Mouse (Mus musculus) heart, embryonic 10.5 days (tissue): ENCODE results near the gene Prpf4. TPM values are rescaled to one million over a fixed set of nuclear protein-coding genes. Genes with fewer than 3 reads are reported as not detected.

Source experiments
- DNase-seq: peaks from one replicate; pipeline ENCODE4 v3.0.0-alpha.2; 2017; ENCODE audit warnings: low spot score
- H3K27ac ChIP-seq: fragments of 300-500 bp; sonication (generic); 2 replicates; pipeline ENCODE4 v1.5.1; 2016; ENCODE audit warnings: mild to moderate bottlenecking
- H3K27me3 ChIP-seq: fragments of 300-500 bp; sonication (generic); 2 replicates; pipeline ENCODE4 v1.6.1; 2016; ENCODE audit warnings: mild to moderate bottlenecking; ENCODE audit not compliant: poor library complexity, insufficient read depth, severe bottlenecking
- H3K36me3 ChIP-seq: fragments of 300-500 bp; sonication (generic); 2 replicates; pipeline ENCODE4 v1.6.1; 2016; ENCODE audit warnings: mild to moderate bottlenecking, moderate library complexity
- H3K4me1 ChIP-seq: fragments of 300-500 bp; sonication (generic); 2 replicates; pipeline ENCODE4 v1.6.1; 2016; ENCODE audit warnings: mild to moderate bottlenecking
- H3K4me3 ChIP-seq: fragments of 300-500 bp; sonication (generic); 2 replicates; pipeline ENCODE4 v1.5.1; 2016; ENCODE audit warnings: mild to moderate bottlenecking, moderate library complexity
- H3K9me3 ChIP-seq: fragments of 300-500 bp; sonication (generic); 2 replicates; pipeline ENCODE4 v1.6.1; 2016; ENCODE audit warnings: mild to moderate bottlenecking, moderate library complexity
- WGBS: fragments of 180-500 bp; shearing (Covaris S2); methylation state at CpG from one replicate; pipeline ENCODE4 v1.1.7; 2016; 5-methylcytosine and 5-hydroxymethylcytosine counted together
- polyA plus RNA-seq: library from polyadenylated mRNA; unstranded; fragments of >200 nt; fragmentation: Nextera tagmentation; extraction: Ambion mirVana; gene quantifications from 2 replicates; pipeline ENCODE4 v1.2.1, GENCODE M21; 2016

Gene Prpf4
- polyA plus RNA-seq, 1 experiment from 2014 or later: 23.2 TPM

DNA sequence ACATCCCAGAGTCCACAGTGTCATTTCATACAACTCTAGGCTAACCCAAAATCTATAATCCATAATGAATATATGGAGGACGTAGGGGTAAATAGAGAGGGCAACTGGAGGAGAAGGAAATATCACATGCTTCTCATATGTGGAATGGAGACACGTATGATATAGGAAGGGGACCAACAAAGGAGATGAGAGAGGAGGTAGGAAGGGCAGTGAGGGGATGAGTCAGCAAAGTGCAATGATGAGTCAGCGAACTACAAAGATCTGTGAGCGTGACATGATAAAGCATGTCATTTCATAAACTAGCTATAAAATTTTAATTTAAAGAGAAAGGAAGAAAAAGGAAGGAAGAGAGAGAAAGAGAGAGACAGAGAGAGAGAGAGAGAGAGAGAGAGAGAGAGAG, 22.9 kb downstream of the Prpf4 start:
- Histone ChIP-seq H3K4me1 (peaks cover 12% of the 10 kb centered on the region), H3K4me3 (no peak overlapping the region), H3K36me3 (no peaks in the 10 kb centered on the region), H3K27ac (no peak overlapping the region), H3K9me3 (no peaks in the 10 kb centered on the region), H3K27me3 (peaks cover 8% of the 10 kb centered on the region; the same call in 1 of the 2 replicates)
- WGBS: 79% methylated on average over 4 of the region's 4 CpGs
- DNase-seq: no peak

DNA sequence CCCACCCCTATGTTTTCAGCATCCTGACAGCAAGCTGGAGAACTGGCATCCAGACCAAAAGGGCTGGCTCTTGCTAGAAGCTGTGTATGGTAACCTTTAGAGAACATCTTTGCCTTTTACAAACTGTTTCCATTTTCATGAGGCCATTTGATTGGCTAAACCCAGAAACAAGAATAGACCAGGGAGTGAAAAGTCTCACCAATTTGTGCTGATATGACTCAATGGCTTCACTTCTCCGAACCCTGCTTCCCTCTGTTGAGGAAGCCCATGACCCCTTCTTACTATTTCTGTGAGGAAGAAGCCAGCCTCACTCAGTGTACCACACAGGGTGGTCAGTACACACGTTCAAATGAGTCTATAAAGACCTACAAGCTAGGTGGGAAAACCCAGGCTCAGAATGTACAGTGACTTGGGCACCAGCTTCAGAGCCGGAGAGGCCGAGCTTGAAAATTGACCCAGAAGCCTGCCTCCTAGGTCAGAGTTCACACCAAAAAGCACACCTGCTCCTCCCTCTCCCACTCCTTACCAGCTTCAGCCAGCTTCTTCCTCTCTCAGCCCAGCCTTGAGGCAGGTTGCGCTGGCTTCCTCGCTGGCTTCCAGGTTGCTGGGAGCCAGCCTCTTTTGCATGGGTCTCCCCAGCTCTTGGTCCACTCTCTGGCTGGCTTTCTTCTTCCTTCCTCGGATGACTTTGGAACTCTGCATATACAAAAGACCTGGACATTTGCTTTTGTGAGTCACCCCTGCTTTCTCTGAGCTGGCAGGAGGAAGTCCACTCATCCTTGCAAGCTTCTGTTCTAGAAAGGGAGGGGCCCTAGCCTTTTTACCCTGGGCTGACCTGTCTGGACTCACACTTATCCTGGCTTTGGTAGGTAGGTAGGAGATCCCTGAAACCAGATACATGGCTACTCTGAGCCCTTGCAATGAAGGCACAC, 25.6 kb downstream of the Prpf4 start:
- Histone ChIP-seq H3K4me1 (no peaks in the 10 kb centered on the region), H3K27ac (no peak overlapping the region), H3K36me3 (no peaks in the 10 kb centered on the region), H3K9me3 (no peaks in the 10 kb centered on the region), H3K4me3 (no peak overlapping the region), H3K27me3 (0 out of 2 replicates have a peak, but pooled peaks cover under 1% of the 10 kb centered on the region)
- DNase-seq: no peak
- WGBS: 74% methylated on average over 7 of the region's 7 CpGs

DNA sequence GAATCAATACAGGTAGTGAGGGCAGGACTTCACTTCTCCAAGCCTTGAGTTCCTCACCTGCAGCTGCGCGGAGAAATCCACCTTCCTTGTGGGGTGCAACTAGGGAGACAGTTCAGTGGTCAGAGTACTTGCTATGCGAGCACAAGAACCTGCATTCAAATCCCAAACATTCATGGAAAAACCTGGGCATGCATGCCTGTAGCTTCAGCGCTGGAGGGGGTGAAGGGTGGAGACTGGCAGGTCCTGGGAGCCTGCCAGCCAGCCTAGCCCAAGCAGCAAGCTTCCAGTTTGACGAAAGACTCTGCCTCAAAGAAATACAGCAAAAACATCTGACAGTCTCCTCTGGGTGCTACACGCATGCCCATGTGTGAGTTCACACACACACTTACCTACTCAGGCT, 26.5 kb downstream of the Prpf4 start, which contains the start of gene Rnf183:
TSS of gene Rnf183 (minus strand) at position 172 of the 400 bp plus-strand sequence.
- Histone ChIP-seq H3K9me3 (no peaks in the 10 kb centered on the region), H3K4me3 (no peak within 1 kb of the TSS), H3K36me3 (no peaks in the 10 kb centered on the region), H3K27ac (no peak within 1 kb of the TSS), H3K27me3 (no peaks in the 10 kb centered on the region), H3K4me1 (no peaks in the 10 kb centered on the region)
- no peak for DNase-seq
- 79% methylated on average over 6 of the region's 6 CpGs for WGBS

DNA sequence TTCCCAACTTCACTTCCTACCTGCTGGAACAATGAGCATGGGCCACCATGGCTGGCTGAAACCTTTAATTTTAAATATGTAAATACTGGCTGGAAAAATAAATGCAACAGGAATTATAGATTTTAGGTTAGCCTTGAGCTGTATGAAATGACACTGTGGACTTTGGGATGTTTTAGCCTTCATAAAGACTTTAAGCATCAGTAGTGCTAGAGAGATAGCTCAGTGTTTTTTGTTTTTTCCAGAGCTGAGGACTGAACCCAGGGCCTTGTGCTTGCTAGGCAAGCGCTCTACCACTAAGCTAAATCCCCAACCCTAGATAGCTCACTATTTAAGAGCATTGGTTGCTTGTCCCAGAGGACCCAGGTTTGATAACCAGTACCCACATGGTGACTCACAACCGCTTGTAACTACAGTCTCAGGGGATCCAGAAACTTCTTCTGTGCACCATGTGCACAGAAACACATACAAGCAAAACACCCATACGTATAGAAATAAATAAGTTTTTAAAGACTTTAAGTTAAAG, 28.7 kb downstream of the Prpf4 start:
- H3K4me3 ChIP-seq: no peak overlapping the region
- H3K27me3 ChIP-seq: no peaks in the 10 kb centered on the region
- no peak overlapping the region for H3K27ac ChIP-seq
- no peaks in the 10 kb centered on the region for H3K9me3 ChIP-seq
- H3K4me1 ChIP-seq: no peaks in the 10 kb centered on the region
- H3K36me3 ChIP-seq: no peaks in the 10 kb centered on the region
- WGBS: 83% methylated on average over 3 of the region's 3 CpGs
- no peak for DNase-seq

DNA sequence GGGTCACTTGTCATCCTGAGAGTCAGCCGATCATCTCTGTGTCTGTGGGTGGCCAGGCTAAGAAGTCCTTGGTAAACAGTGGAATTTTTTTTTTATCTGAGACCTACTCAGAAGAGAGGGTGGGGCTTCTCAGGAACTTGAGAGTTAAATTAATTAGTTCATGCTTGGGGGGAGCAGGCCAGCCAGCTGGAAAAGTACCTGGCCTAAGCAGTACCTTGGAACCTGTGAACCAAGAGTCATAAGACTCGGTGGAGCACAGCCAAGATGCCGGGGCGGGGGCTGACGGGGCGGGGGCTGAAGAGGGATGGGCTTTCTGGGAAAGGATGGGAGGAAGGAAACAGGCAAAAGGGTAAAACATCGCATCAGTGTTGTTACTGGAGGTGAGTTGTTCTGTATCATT, 29.3 kb downstream of the Prpf4 start:
- no peak for DNase-seq
- no peaks in the 10 kb centered on the region for H3K9me3 ChIP-seq
- H3K27me3 ChIP-seq: no peaks in the 10 kb centered on the region
- no peaks in the 10 kb centered on the region for H3K4me1 ChIP-seq
- no peak overlapping the region for H3K27ac ChIP-seq
- WGBS: 84% methylated on average over 7 of the region's 7 CpGs
- H3K36me3 ChIP-seq: no peaks in the 10 kb centered on the region
- no peak overlapping the region for H3K4me3 ChIP-seq

DNA sequence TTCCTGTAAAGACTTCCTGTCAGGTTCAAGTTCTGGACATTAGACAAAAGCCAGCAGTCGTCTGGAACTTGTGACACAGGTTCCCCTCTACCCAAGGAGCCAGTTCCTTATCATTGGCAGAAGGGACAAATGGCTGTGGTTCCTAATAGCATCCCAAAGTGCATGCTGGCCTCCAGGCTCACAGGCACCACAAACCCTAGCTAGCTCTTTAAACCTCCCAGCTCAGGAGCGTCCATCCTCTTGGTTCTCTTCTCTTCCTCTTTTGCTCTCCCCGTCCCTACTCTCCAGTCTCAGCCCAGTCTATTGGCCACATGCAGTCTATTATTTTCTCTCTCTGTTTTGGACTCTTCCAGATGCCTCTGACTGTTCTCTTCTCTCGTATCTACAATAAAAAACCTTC, 31.2 kb downstream of the Prpf4 start:
- no peak overlapping the region for H3K4me3 ChIP-seq
- H3K27ac ChIP-seq: no peak overlapping the region
- DNase-seq: no peak
- no peaks in the 10 kb centered on the region for H3K36me3 ChIP-seq
- H3K9me3 ChIP-seq: no peaks in the 10 kb centered on the region; the same call in 1 of the 2 replicates
- no peaks in the 10 kb centered on the region for H3K27me3 ChIP-seq
- WGBS: 43% methylated on average over 4 of the region's 4 CpGs
- no peaks in the 10 kb centered on the region for H3K4me1 ChIP-seq

DNA sequence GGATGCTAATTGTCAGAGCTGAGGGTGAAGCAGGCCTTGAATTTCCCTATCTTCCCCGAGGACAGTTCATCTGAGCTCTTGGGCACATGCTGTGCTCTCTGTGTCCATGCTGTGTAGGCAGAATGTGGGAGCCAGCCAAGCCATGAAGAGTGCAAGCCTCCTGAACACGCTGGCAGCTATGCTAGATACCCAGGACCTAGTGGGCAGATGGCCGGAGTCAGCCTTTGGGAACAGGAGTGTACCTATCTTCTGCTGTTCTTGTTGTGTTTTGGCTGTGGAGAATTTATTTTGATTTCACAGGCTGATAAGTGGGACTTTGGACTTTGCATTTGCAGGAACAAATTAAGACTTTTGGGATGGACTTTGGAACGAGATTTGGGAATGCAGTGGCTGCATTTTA, 31.9 kb downstream of the Prpf4 start:
- no peak overlapping the region for H3K4me3 ChIP-seq
- H3K27ac ChIP-seq: no peak overlapping the region
- H3K36me3 ChIP-seq: no peaks in the 10 kb centered on the region
- H3K4me1 ChIP-seq: no peaks in the 10 kb centered on the region
- no peak for DNase-seq
- no peaks in the 10 kb centered on the region; the same call in 1 of the 2 replicates for H3K9me3 ChIP-seq
- no peaks in the 10 kb centered on the region for H3K27me3 ChIP-seq
- whole genome bisulfite sequencing: 73% methylated on average over 4 of the region's 4 CpGs

DNA sequence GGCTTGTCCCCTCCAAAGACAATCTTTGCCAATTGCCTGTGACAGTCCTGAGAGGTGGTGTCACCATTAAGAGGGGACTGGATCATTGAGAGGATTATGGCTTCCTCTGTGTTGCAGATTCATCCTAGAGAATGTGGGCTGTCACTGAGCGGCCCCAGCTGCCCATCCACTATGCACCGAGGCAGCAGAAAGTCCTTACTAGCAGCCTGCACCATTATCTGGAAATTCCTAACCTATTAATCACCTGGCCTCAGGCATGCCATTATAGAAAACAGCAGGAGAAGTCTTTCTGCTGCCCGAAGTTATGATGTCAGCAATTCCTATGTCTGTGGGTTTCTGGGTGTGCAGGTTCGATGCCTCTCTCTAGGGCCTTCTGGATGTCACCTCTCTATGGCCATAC, 32.4 kb downstream of the Prpf4 start:
- Histone ChIP-seq H3K27me3 (no peaks in the 10 kb centered on the region), H3K36me3 (no peaks in the 10 kb centered on the region), H3K9me3 (no peaks in the 10 kb centered on the region; the same call in 1 of the 2 replicates), H3K4me3 (no peak overlapping the region), H3K4me1 (no peaks in the 10 kb centered on the region), H3K27ac (no peak overlapping the region)
- 66% methylated on average over 4 of the region's 4 CpGs for WGBS
- no peak for DNase-seq

DNA sequence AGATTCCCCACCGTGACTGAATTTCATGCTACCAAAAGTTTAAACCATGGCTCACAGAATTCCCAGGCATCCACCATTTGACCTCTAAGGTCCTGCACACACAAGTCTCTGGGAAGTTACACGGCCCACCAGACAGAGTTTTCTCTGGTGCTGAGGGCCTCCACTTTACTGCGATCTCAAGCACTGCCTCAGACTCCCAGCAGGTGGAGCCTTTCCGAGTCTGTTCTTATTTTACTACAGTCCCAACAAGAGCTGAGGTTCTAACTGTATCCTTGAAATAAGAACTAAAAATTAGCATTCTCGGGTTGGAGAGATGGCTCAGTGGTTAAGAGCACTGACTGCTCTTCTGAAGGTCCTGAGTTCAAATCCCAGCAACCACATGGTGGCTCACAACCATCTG, 46.4 kb downstream of the Prpf4 start:
- WGBS: 52% methylated on average over 5 of the region's 5 CpGs

DNA sequence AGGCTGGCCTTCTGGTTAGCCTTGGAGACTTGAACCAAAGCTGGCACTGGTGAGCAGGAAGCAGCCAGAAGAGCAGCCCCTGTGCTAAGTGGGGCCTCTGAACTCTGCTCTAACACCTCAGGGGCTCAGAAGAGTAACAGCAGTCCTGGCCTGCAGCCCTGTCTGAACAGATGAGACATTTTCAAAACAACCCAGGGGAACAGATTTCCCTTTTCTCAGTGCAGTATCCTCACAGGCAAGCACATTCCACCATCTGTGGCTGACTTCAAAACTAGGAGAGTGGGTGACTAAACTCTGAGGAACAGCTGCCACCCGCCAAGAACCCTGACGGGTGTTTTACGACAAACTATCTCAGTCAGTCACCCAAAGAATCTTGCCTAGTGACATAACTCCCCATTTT, 50.5 kb downstream of the Prpf4 start:
- 89% methylated on average over 3 of the region's 3 CpGs for WGBS
- DNase-seq: no peak
- 0 out of 2 replicates have a peak, but pooled peaks cover 3% of the 10 kb centered on the region for H3K36me3 ChIP-seq
- H3K4me1 ChIP-seq: 0 out of 2 replicates have a peak, but pooled peaks cover 3% of the 10 kb centered on the region
- no peak overlapping the region for H3K27ac ChIP-seq
- H3K4me3 ChIP-seq: no peak overlapping the region
- H3K27me3 ChIP-seq: no peaks in the 10 kb centered on the region
- H3K9me3 ChIP-seq: no peaks in the 10 kb centered on the region

More for the DNA sequence above, 46.4 kb downstream of the Prpf4 start:
- H3K4me1 ChIP-seq: no peaks in the 10 kb centered on the region
- no peaks in the 10 kb centered on the region for H3K27me3 ChIP-seq
- no peak for DNase-seq
- no peak overlapping the region for H3K27ac ChIP-seq
- no peak overlapping the region for H3K4me3 ChIP-seq
- no peaks in the 10 kb centered on the region for H3K36me3 ChIP-seq
- H3K9me3 ChIP-seq: no peaks in the 10 kb centered on the region

DNA sequence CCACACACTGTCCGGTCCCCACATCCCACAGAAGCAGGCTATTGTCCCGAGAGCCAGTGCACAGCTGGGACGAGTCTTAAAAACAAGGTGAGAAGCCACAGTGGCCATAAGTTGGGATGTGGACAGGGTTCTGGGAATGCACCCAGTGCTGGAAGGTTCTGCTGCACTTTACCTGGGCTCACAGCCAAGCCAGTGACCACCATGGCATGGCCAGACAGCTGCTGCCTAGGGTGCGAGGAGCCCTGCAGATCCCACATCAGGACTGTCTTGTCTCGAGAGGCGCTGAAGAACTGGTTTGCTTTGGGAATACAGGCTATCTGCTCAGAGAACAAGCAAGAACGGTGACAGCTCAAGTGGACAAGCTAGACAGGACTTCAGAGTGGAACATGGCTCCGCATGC, 51.8 kb downstream of the Prpf4 start:
- 0 out of 2 replicates have a peak, but pooled peaks cover 3% of the 10 kb centered on the region for H3K36me3 ChIP-seq
- H3K27me3 ChIP-seq: no peaks in the 10 kb centered on the region
- no peak overlapping the region for H3K27ac ChIP-seq
- H3K4me3 ChIP-seq: no peak overlapping the region
- 0 out of 2 replicates have a peak, but pooled peaks cover 3% of the 10 kb centered on the region for H3K4me1 ChIP-seq
- WGBS: 85% methylated on average over 8 of the region's 8 CpGs
- DNase-seq: no peak
- H3K9me3 ChIP-seq: no peaks in the 10 kb centered on the region

DNA sequence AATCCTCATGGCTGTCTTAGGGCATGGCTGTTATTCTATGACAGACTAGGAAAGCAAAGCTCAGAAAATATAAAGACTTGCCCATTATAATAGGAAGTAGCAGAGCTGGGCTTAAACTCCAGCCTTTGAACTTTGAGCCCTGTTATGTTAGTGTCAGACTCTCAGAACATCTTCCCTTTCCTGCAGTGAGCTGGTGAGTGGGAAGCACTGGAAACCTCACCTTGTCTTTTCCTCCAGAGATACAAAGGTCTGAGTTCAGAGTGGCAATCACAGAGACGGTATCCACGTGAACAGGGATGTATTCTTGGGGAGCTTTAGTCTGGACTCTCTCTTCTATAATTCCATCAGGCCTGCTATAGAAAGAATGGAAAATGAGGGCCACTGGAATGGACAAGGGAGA, 54.5 kb downstream of the Prpf4 start:
- Histone ChIP-seq H3K27me3 (no peaks in the 10 kb centered on the region), H3K27ac (no peak overlapping the region), H3K4me1 (0 out of 2 replicates have a peak, but pooled peaks cover 3% of the 10 kb centered on the region), H3K4me3 (no peak overlapping the region), H3K9me3 (no peaks in the 10 kb centered on the region), H3K36me3 (0 out of 2 replicates have a peak, but pooled peaks cover 3% of the 10 kb centered on the region)
- DNase-seq: no peak
- WGBS: 72% methylated on average over 2 of the region's 2 CpGs

DNA sequence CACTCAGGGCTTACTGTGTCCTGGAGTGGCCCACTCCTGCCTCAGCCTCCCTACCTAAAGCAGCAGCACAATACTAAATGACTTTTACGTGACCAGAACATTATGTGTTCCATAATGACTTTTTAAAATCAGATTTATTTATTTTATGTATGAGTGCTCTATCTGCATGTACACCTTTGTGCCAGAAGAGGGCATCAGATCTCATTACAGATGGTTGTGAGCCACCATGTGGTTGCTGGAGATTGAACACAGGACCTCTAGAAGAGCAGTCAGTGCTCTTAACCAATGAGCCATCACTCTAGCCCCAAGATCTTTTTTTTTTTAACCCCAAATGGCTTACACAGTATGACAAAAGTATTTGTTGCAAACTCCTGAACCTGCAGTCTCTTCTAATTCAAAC, 59.6 kb downstream of the Prpf4 start:
- no peak overlapping the region for H3K4me3 ChIP-seq
- peaks cover 5% of the 10 kb centered on the region for H3K4me1 ChIP-seq
- WGBS: 82% methylated on average over 1 of the region's 1 CpGs
- no peak overlapping the region for H3K27ac ChIP-seq
- H3K9me3 ChIP-seq: no peaks in the 10 kb centered on the region
- H3K36me3 ChIP-seq: no peaks in the 10 kb centered on the region
- no peaks in the 10 kb centered on the region for H3K27me3 ChIP-seq
- DNase-seq: no peak
